Mouse (Mus musculus) ES-E14 (cell line): Measurements from ENCODE around the gene Gmppa.

Source experiments
- CHD2 ChIP-seq: IDR thresholded peaks from 2 replicates; pipeline ENCODE4 v1.6.1; 2014; ENCODE audit warnings: mild to moderate bottlenecking, low read depth, low read length, inconsistent platforms
- HCFC1 ChIP-seq: IDR thresholded peaks from 2 replicates; pipeline ENCODE4 v1.6.1; 2012; ENCODE audit warnings: low read length, inconsistent platforms, borderline replicate concordance; ENCODE audit not compliant: insufficient read depth
- MAFK ChIP-seq: IDR thresholded peaks from 2 replicates; pipeline ENCODE4 v1.6.1; 2014; ENCODE audit warnings: mild to moderate bottlenecking, low read depth, low read length, inconsistent platforms; ENCODE audit not compliant: insufficient read depth
- ZC3H11A ChIP-seq: IDR thresholded peaks from 2 replicates; pipeline ENCODE4 v1.6.1; 2012; ENCODE audit warnings: low read depth, mild to moderate bottlenecking, inconsistent platforms, low read length, borderline replicate concordance
- ZNF384 ChIP-seq: IDR thresholded peaks from 2 replicates; pipeline ENCODE4 v1.6.1; 2012; ENCODE audit warnings: low read depth, low read length, inconsistent platforms

GRCm38 (mm10) chr1:75460297-75460696 is 24.6 kb downstream of the Gmppa start:
- TF ChIP-seq ZC3H11A, result no peak
- no peak for TF ChIP-seq HCFC1
- TF ChIP-seq ZNF384, result no peak
- no peak for TF ChIP-seq MAFK
- no peak for TF ChIP-seq CHD2
